In genomic region chr8:117480516-117480915, GRCm38 (mm10) we compare ENCODE assay signal across 19 mouse cellular contexts. TPM values are rescaled to one million over a fixed set of nuclear protein-coding genes. Genes with fewer than 3 reads are reported as not detected.
DNase-seq lines count a peak whose midpoint lies in the region; ATAC-seq and TF ChIP-seq lines count a peak whose summit lies in the region.
"Had no signal": no experiment of that assay in that cellular context is flagged by ENCODE, and none has a peak within 500 bp of the region (broad histone marks: within the 10 kb centered on the region; RNA-seq: fewer than 3 reads in every experiment).

No protein-coding gene starts in this region.

- no peak for ATAC-seq in forebrain, postnatal 0 days
- no peak for ATAC-seq in forebrain, embryonic 11.5 days (replicated peaks; ENCODE audit: low FRiP score)
- ATAC-seq in embryonic facial prominence, embryonic 15.5 days (ENCODE audit: insufficient number of reproducible peaks, low FRiP score, low TSS enrichment, low read depth) = peak; percentile 31; the same call in 1 of the 2 replicates
- ATAC-seq: inflammation-experienced regulatory T-cells, adult 6 months had no signal

- no peak for TF ChIP-seq CTCF in forebrain, postnatal 0 days (IDR thresholded peaks at IDR 0.05; ENCODE audit: low read depth)

- no peak overlapping the region for H3K4me2 ChIP-seq in forebrain, postnatal 0 days (ENCODE audit: low read depth)
- no peak overlapping the region for H3K4me2 ChIP-seq in forebrain, embryonic 11.5 days (ENCODE audit: low read depth, low read length, severe bottlenecking)
- H3K4me2 ChIP-seq in embryonic facial prominence, embryonic 15.5 days (replicated peaks) = no peak overlapping the region
- H3K4me2 ChIP-seq: kidney, embryonic 15.5 days; stomach, embryonic 15.5 days had no signal

- no peak overlapping the region for H3K4me3 ChIP-seq in forebrain, postnatal 0 days (ENCODE audit: low read depth, low read length)
- H3K4me3 ChIP-seq in forebrain, embryonic 11.5 days (ENCODE audit: low read depth, low read length) = no peak overlapping the region
- no peak overlapping the region for H3K4me3 ChIP-seq in embryonic facial prominence, embryonic 15.5 days (replicated peaks)
- H3K4me3 ChIP-seq: forebrain, embryonic 10.5 days; heart, embryonic 10.5 days; kidney, embryonic 15.5 days; layer of hippocampus, adult 2 months; liver, embryonic 15.5 days; midbrain, embryonic 10.5 days; stomach, embryonic 15.5 days had no signal

- DNase-seq in forebrain, postnatal 0 days = peak; percentile 34
- no peak for DNase-seq in forebrain, embryonic 11.5 days (ENCODE audit: low spot score)
- peak; percentile 66 to 74 for DNase-seq in spleen, postnatal 36 days (ENCODE audit: low spot score in 2 of 2)
- DNase-seq in spleen, adult 18-20 months = no peak
- peak; percentile 76 for DNase-seq in splenic B cell, adult 2 months (ENCODE audit: low read depth, low spot score)
- DNase-seq in frontal cortex, postnatal 36 days (ENCODE audit: low spot score in 2 of 2) = no peak
- no peak for DNase-seq in gastrocnemius, postnatal 36 days
- DNase-seq: cerebellum, adult 18-20 months; right cerebral cortex, postnatal 4 days; thymus, postnatal 4 days had no signal

- no peaks in the 10 kb centered on the region for H3K36me3 ChIP-seq in forebrain, postnatal 0 days (ENCODE audit: insufficient read depth)
- H3K36me3 ChIP-seq in forebrain, embryonic 11.5 days (ENCODE audit: control insufficient read depth, insufficient read depth, low read length) = no peaks in the 10 kb centered on the region
- no peaks in the 10 kb centered on the region for H3K36me3 ChIP-seq in embryonic facial prominence, embryonic 15.5 days
- H3K36me3 ChIP-seq in splenic B cell, adult 2 months (ENCODE audit: control insufficient read depth, insufficient read depth, low read length, poor library complexity, severe bottlenecking) = no peaks in the 10 kb centered on the region
- H3K36me3 ChIP-seq: forebrain, embryonic 10.5 days; heart, embryonic 10.5 days; kidney, embryonic 15.5 days; liver, embryonic 15.5 days; midbrain, embryonic 10.5 days; stomach, embryonic 15.5 days had no signal

- H3K9ac ChIP-seq in forebrain, postnatal 0 days = no peak overlapping the region
- H3K9ac ChIP-seq in forebrain, embryonic 11.5 days (ENCODE audit: low read length) = no peak overlapping the region
- H3K9ac ChIP-seq in embryonic facial prominence, embryonic 15.5 days = no peak overlapping the region
- H3K9ac ChIP-seq: kidney, embryonic 15.5 days; liver, embryonic 15.5 days; stomach, embryonic 15.5 days had no signal

- no peaks in the 10 kb centered on the region for H3K27me3 ChIP-seq in forebrain, postnatal 0 days (ENCODE audit: insufficient read depth, low read length)
- H3K27me3 ChIP-seq in forebrain, embryonic 11.5 days (ENCODE audit: control insufficient read depth, insufficient read depth, low read length) = no peaks in the 10 kb centered on the region
- no peaks in the 10 kb centered on the region for H3K27me3 ChIP-seq in embryonic facial prominence, embryonic 15.5 days
- H3K27me3 ChIP-seq in splenic B cell, adult 2 months (ENCODE audit: control insufficient read depth, insufficient read depth, low read length, poor library complexity, severe bottlenecking) = no peaks in the 10 kb centered on the region
- H3K27me3 ChIP-seq: kidney, embryonic 15.5 days; liver, embryonic 15.5 days; stomach, embryonic 15.5 days had no signal

- WGBS in forebrain, postnatal 0 days = 62% methylated on average over 5 of the region's 5 CpGs
- 63% methylated on average over 5 of the region's 5 CpGs for WGBS in forebrain, embryonic 11.5 days
- 37% methylated on average over 5 of the region's 5 CpGs for WGBS in embryonic facial prominence, embryonic 15.5 days

- H3K27ac ChIP-seq in forebrain, postnatal 0 days (ENCODE audit: low read depth, low read length) = no peak overlapping the region
- no peak overlapping the region for H3K27ac ChIP-seq in forebrain, embryonic 11.5 days (ENCODE audit: low read depth, low read length)
- no peak overlapping the region for H3K27ac ChIP-seq in embryonic facial prominence, embryonic 15.5 days (replicated peaks)
- H3K27ac ChIP-seq: forebrain, embryonic 10.5 days; heart, embryonic 10.5 days; kidney, embryonic 15.5 days; layer of hippocampus, adult 2 months; midbrain, embryonic 10.5 days; stomach, embryonic 15.5 days had no signal

- 0 out of 2 replicates have a peak, but pooled peaks cover 4% of the 10 kb centered on the region for H3K9me3 ChIP-seq in forebrain, postnatal 0 days (ENCODE audit: low read length)
- no peaks in the 10 kb centered on the region for H3K9me3 ChIP-seq in forebrain, embryonic 11.5 days (ENCODE audit: control insufficient read depth, low read length)
- no peaks in the 10 kb centered on the region for H3K9me3 ChIP-seq in embryonic facial prominence, embryonic 15.5 days (replicated peaks)
- H3K9me3 ChIP-seq: kidney, embryonic 15.5 days; liver, embryonic 15.5 days; midbrain, embryonic 10.5 days; stomach, embryonic 15.5 days had no signal

- intact Hi-C loops in gastrocnemius, postnatal 36 days (cut with DNase I) = no loop called here

- H3K4me1 ChIP-seq in forebrain, postnatal 0 days (ENCODE audit: insufficient read depth) = no peaks in the 10 kb centered on the region
- H3K4me1 ChIP-seq in forebrain, embryonic 11.5 days (replicated peaks; ENCODE audit: control insufficient read depth, insufficient read depth, low read length) = no peaks in the 10 kb centered on the region
- no peaks in the 10 kb centered on the region for H3K4me1 ChIP-seq in embryonic facial prominence, embryonic 15.5 days
- H3K4me1 ChIP-seq: heart, embryonic 10.5 days; kidney, embryonic 15.5 days; midbrain, embryonic 10.5 days; stomach, embryonic 15.5 days had no signal

RNA-seq across cellular contexts. Expression of gene Plcg2, which starts 17.6 kb away (rescaled TPM):
- 1.8 TPM in 2 replicates for total RNA-seq in forebrain, postnatal 0 days (2014; rRNA removed)
- 0.63 and 1.1 TPM in 2 replicates for polyA plus RNA-seq in forebrain, postnatal 0 days (2015; fragmentation: Nextera tagmentation; extraction: Ambion mirVana)
- polyA plus RNA-seq in forebrain, embryonic 11.5 days (2014; fragmentation: Nextera tagmentation; extraction: Ambion mirVana) = 2.0 and 2.7 TPM in 2 replicates
- 3.8 and 3.9 TPM in 2 replicates for polyA plus RNA-seq in embryonic facial prominence, embryonic 15.5 days (2015; fragmentation: Nextera tagmentation; extraction: Ambion mirVana)
- under 1 TPM; 0.59 to 0.61 TPM for total RNA-seq in gastrocnemius, postnatal 36 days (2021)

Comparison
In these comparisons a context has a peak if more than half of its experiments do, and no peak if none do; other contexts are left out.
1. DNase-seq: peak in forebrain, postnatal 0 days (single experiment), spleen, postnatal 36 days (2 of 2) and splenic B cell, adult 2 months (single experiment); none in forebrain, embryonic 11.5 days (single experiment), spleen, adult 18-20 months (0 of 2), frontal cortex, postnatal 36 days (0 of 2) and gastrocnemius, postnatal 36 days (0 of 2).